Mouse (Mus musculus): Measurements from ENCODE around the gene Med28.

DNA sequence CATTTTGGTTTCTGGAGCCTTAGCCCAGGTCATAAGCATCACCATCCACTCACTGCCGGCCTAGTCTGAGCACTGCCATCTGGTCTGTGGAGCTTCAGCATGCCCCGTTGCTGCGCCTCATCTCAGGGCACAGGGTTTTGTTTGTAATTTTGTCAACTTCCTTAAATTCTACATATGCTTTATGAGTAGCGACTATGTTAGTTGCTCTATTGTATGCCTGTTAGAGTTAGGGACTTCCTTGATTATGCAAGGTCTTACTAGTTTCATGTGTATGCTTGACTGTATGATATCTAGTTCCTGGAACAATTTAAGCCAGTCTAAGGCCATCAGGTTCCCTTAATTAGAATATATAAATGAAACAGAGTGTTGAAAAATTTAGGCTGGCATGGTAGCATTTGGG, 6.3 kb downstream of the Med28 start:
- TF ChIP-seq POLR2A (IDR thresholded peaks at IDR 0.05; ENCODE audit: low read depth, low read length) (no peak), CTCF (IDR thresholded peaks at IDR 0.05; ENCODE audit: extremely low read depth, insufficient read depth, insufficient read length, insufficient replicate concordance) (no peak)
